Mouse (Mus musculus): Measurements from ENCODE around the gene Trappc12. TPM values are rescaled to one million over a fixed set of nuclear protein-coding genes. Genes with fewer than 3 reads are reported as not detected.

Gene Trappc12
- total and polyA plus RNA-seq, 3 experiments = 13.5 to 49.6 (median 44.9) TPM

- Histone ChIP-seq H3K9me3 (replicated peaks) (no peaks in the 10 kb centered on the region), H3K4me1 (ENCODE audit: insufficient read depth, low read depth, low read length) (no peaks in the 10 kb centered on the region; the same call in 1 of the 2 replicates)
- TF ChIP-seq GATA1 (IDR thresholded peaks at IDR 0.05; ENCODE audit: borderline replicate concordance, low read length) (no peak), GATA2 (IDR thresholded peaks at IDR 0.05; ENCODE audit: borderline replicate concordance, low read depth, low read length) (no peak), TAL1 (conservative IDR thresholded peaks at IDR 0.05; ENCODE audit: low read depth, low read length) (no peak), POLR2AphosphoS5 (IDR thresholded peaks at IDR 0.05; ENCODE audit: insufficient replicate concordance, low read depth, low read length) (no peak), CTCF (IDR thresholded peaks at IDR 0.05; ENCODE audit: low read depth, low read length) (no peak)
Measured at GRCm38 (mm10) chr12:28786310-28786709, 36.0 kb upstream of the Trappc12 start.

GRCm38 (mm10) chr12:28785299-28785698 lies 35.0 kb upstream of the Trappc12 start:
- DNase-seq (ENCODE audit: low spot score) = no peak
- no peak for ATAC-seq (ENCODE audit: extremely low read depth, insufficient number of reproducible peaks, low FRiP score, poor library complexity, severe bottlenecking)
- TF ChIP-seq GATA1 (IDR thresholded peaks at IDR 0.05; ENCODE audit: borderline replicate concordance, low read length) = no peak
- no peak for TF ChIP-seq CTCF (IDR thresholded peaks at IDR 0.05; ENCODE audit: low read depth, low read length)
- Histone ChIP-seq H3K36me3 (replicated peaks) (peaks cover 45% of the 10 kb centered on the region), H3K4me1 (ENCODE audit: insufficient read depth, low read depth, low read length) (no peaks in the 10 kb centered on the region; the same call in 1 of the 2 replicates), H3K27me3 (ENCODE audit: insufficient read depth, low read length) (no peaks in the 10 kb centered on the region), H3K4me3 (ENCODE audit: low read depth, low read length) (no peak overlapping the region), H3K9me3 (replicated peaks) (no peaks in the 10 kb centered on the region)

More at GRCm38 (mm10) chr12:28786310-28786709, 36.0 kb upstream of the Trappc12 start:
- H3K4me3 ChIP-seq (ENCODE audit: low read depth, low read length) = no peak overlapping the region
- H3K27me3 ChIP-seq (ENCODE audit: insufficient read depth, low read length) = no peaks in the 10 kb centered on the region
- DNase-seq (ENCODE audit: low spot score) (no peak), ATAC-seq (ENCODE audit: extremely low read depth, insufficient number of reproducible peaks, low FRiP score, poor library complexity, severe bottlenecking) (no peak)
- H3K36me3 ChIP-seq (replicated peaks) = peaks cover 48% of the 10 kb centered on the region

- H3K9me3 ChIP-seq (replicated peaks) = no peaks in the 10 kb centered on the region
Measured at GRCm38 (mm10) chr12:28784864-28785263, 34.6 kb upstream of the Trappc12 start.

DNA sequence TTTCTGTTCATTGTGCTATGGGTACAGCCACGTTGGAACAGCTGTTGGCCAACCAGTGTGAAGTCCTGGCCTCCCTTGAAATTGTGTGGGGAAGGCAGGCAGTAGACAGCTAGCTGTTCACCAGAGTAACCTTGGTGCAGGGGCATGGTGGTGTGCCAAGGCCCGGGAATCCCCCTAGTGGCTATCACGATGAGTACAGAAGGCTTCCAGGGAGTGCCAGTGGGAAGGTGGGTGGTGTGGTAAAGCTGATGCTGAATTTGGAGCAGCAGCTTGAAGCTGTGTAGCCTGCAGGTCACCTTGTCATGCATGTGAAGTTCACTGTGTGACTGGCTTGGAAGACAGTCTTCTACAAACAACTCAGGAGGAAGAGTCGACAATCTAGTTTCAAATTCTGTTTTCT lies 34.1 kb upstream of the Trappc12 start:
- no peaks in the 10 kb centered on the region for H3K27me3 ChIP-seq (ENCODE audit: insufficient read depth, low read length)
- no peak overlapping the region for H3K4me3 ChIP-seq (ENCODE audit: low read depth, low read length)
- DNase-seq (ENCODE audit: low spot score) (peak; percentile 12), ATAC-seq (ENCODE audit: extremely low read depth, insufficient number of reproducible peaks, low FRiP score, poor library complexity, severe bottlenecking) (peak; percentile 61; the same call in 1 of the 2 replicates)
- no peaks in the 10 kb centered on the region for H3K9me3 ChIP-seq (replicated peaks)
- TF ChIP-seq CTCF (IDR thresholded peaks at IDR 0.05; ENCODE audit: low read depth, low read length) (peak; percentile 56), GATA1 (IDR thresholded peaks at IDR 0.05; ENCODE audit: borderline replicate concordance, low read length) (no peak)
- peaks cover 45% of the 10 kb centered on the region for H3K36me3 ChIP-seq (replicated peaks)
- no peaks in the 10 kb centered on the region; the same call in 1 of the 2 replicates for H3K4me1 ChIP-seq (ENCODE audit: insufficient read depth, low read depth, low read length)

More at GRCm38 (mm10) chr12:28784864-28785263, 34.6 kb upstream of the Trappc12 start:
- TF ChIP-seq GATA2 (IDR thresholded peaks at IDR 0.05; ENCODE audit: borderline replicate concordance, low read depth, low read length) (no peak), POLR2AphosphoS5 (IDR thresholded peaks at IDR 0.05; ENCODE audit: insufficient replicate concordance, low read depth, low read length) (no peak), TAL1 (conservative IDR thresholded peaks at IDR 0.05; ENCODE audit: low read depth, low read length) (no peak), GATA1 (IDR thresholded peaks at IDR 0.05; ENCODE audit: borderline replicate concordance, low read length) (no peak), CTCF (IDR thresholded peaks at IDR 0.05; ENCODE audit: low read depth, low read length) (no peak)
- Histone ChIP-seq H3K4me1 (ENCODE audit: insufficient read depth, low read depth, low read length) (no peaks in the 10 kb centered on the region; the same call in 1 of the 2 replicates), H3K4me3 (ENCODE audit: low read depth, low read length) (no peak overlapping the region), H3K36me3 (replicated peaks) (peaks cover 45% of the 10 kb centered on the region), H3K27me3 (ENCODE audit: insufficient read depth, low read length) (no peaks in the 10 kb centered on the region)
- no peak for DNase-seq (ENCODE audit: low spot score)
- ATAC-seq (ENCODE audit: extremely low read depth, insufficient number of reproducible peaks, low FRiP score, poor library complexity, severe bottlenecking) = no peak

DNA sequence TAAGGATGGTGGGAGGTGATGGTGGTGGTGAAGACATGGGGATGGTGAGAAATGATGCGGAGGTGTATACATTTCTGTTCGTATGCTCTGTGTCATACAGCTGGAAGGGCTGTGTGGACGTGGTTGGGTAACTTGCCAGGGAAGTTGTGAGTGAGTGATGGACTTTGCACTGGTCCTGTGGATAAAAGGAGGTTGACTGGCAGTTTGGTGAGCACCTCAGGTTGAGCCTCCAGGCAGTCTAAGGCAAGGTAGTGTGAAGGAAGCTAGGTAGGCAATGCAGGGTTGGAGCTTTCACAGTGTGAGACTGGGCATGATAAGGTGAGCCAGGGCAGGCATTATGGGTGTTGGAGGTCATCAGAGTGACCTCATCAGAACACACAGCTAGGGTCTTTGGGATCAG lies 32.4 kb upstream of the Trappc12 start:
- ATAC-seq (ENCODE audit: extremely low read depth, insufficient number of reproducible peaks, low FRiP score, poor library complexity, severe bottlenecking) = no peak
- Histone ChIP-seq H3K27me3 (ENCODE audit: insufficient read depth, low read length) (no peaks in the 10 kb centered on the region), H3K36me3 (replicated peaks) (peaks cover 55% of the 10 kb centered on the region), H3K4me1 (ENCODE audit: insufficient read depth, low read depth, low read length) (no peaks in the 10 kb centered on the region; the same call in 1 of the 2 replicates), H3K4me3 (ENCODE audit: low read depth, low read length) (peak overlapping the region; percentile 11; the same call in 1 of the 2 replicates), H3K9me3 (replicated peaks) (no peaks in the 10 kb centered on the region)
- TF ChIP-seq TAL1 (conservative IDR thresholded peaks at IDR 0.05; ENCODE audit: low read depth, low read length) (no peak), POLR2AphosphoS5 (IDR thresholded peaks at IDR 0.05; ENCODE audit: insufficient replicate concordance, low read depth, low read length) (no peak), GATA1 (IDR thresholded peaks at IDR 0.05; ENCODE audit: borderline replicate concordance, low read length) (no peak), CTCF (IDR thresholded peaks at IDR 0.05; ENCODE audit: low read depth, low read length) (no peak), GATA2 (IDR thresholded peaks at IDR 0.05; ENCODE audit: borderline replicate concordance, low read depth, low read length) (no peak)
- no peak for DNase-seq (ENCODE audit: low spot score)

DNA sequence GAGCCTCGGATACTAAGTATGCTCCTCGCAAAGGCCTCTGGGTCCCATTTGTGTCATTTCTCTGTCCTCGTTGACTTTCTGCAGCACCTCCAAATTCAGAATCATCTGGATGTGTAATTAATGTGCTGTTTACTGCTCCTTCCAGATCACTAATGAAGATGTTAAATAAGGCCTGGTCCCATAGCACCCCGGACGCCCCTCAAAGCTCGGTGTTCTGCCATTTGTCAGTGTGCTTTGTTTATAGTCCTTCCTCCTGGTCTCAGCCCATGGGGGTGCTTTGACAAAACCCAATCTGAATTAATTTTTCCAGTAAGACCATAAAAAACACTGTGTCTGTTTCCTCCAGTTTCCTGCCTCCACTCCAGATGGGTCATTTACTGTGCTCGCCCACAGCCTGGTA lies 29.9 kb upstream of the Trappc12 start:
- ATAC-seq (ENCODE audit: extremely low read depth, insufficient number of reproducible peaks, low FRiP score, poor library complexity, severe bottlenecking) = no peak
- TF ChIP-seq GATA1 (IDR thresholded peaks at IDR 0.05; ENCODE audit: borderline replicate concordance, low read length) (no peak), POLR2AphosphoS5 (IDR thresholded peaks at IDR 0.05; ENCODE audit: insufficient replicate concordance, low read depth, low read length) (no peak), TAL1 (conservative IDR thresholded peaks at IDR 0.05; ENCODE audit: low read depth, low read length) (no peak), CTCF (IDR thresholded peaks at IDR 0.05; ENCODE audit: low read depth, low read length) (no peak), GATA2 (IDR thresholded peaks at IDR 0.05; ENCODE audit: borderline replicate concordance, low read depth, low read length) (no peak)
- H3K9me3 ChIP-seq (replicated peaks) = no peaks in the 10 kb centered on the region
- no peaks in the 10 kb centered on the region; the same call in 1 of the 2 replicates for H3K4me1 ChIP-seq (ENCODE audit: insufficient read depth, low read depth, low read length)
- H3K4me3 ChIP-seq (ENCODE audit: low read depth, low read length) = no peak overlapping the region
- DNase-seq (ENCODE audit: low spot score) = no peak
- H3K36me3 ChIP-seq (replicated peaks) = peaks cover 60% of the 10 kb centered on the region
- H3K27me3 ChIP-seq (ENCODE audit: insufficient read depth, low read length) = no peaks in the 10 kb centered on the region
